Mouse (Mus musculus): ENCODE measurements around the gene Bfsp2.

DNA sequence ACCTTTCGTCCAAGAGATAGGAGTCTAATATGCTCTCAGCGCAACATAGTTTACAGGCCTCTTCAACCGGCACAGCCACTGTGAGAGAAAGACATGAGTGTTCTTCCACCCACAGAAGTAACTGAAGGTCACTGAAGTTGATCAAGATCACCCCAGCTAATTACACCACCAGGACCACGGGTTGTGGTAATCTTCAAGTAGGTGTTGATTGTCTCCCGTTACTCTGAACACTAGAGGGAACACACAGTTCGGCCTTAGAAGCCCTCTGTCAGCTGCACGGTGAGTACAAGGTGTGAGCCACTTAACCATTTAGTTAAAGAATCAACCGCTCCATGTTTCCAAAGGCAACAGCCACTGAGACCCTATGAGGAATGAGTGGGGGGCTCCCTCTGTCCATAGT, 11.8 kb upstream of the Bfsp2 start:
- no peak for TF ChIP-seq POLR2A (IDR thresholded peaks at IDR 0.05; ENCODE audit: insufficient read depth, low read length)
- no peak for TF ChIP-seq EP300 (IDR thresholded peaks at IDR 0.05; ENCODE audit: insufficient read depth, low read depth, low read length)
